Mouse (Mus musculus): ENCODE results near the gene Gap43.

DNA sequence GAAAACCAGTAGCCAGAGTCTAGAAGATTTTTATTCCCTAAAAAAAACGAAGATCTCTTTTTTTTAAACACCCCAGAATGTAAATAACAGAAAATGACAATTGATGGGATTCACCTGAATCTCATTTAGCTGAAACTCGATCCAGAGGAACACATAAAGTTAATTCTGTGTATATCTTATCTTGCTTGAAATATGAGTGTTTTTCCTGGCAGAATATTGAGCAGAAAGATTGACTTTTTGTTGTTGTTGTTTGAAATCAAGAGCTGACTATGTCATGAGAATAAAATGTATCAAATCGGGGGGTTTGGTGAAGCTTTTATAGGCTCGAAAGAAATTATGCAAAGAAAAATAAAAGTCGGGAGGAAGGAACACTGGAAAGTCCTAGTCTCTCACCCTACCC, 88.2 kb downstream of the Gap43 start:
- TF ChIP-seq GATA1 (IDR thresholded peaks at IDR 0.05; ENCODE audit: borderline replicate concordance, low read length) (no peak), CTCF (IDR thresholded peaks at IDR 0.05; ENCODE audit: low read depth, low read length) (no peak)
